Mouse (Mus musculus) kidney, adult 9 months (tissue): ENCODE measurements around the gene Plxnd1.

Source experiments
- DNase-seq: peaks from one replicate; pipeline ENCODE4 v3.0.0; 2022

Plxnd1 gene

DNA sequence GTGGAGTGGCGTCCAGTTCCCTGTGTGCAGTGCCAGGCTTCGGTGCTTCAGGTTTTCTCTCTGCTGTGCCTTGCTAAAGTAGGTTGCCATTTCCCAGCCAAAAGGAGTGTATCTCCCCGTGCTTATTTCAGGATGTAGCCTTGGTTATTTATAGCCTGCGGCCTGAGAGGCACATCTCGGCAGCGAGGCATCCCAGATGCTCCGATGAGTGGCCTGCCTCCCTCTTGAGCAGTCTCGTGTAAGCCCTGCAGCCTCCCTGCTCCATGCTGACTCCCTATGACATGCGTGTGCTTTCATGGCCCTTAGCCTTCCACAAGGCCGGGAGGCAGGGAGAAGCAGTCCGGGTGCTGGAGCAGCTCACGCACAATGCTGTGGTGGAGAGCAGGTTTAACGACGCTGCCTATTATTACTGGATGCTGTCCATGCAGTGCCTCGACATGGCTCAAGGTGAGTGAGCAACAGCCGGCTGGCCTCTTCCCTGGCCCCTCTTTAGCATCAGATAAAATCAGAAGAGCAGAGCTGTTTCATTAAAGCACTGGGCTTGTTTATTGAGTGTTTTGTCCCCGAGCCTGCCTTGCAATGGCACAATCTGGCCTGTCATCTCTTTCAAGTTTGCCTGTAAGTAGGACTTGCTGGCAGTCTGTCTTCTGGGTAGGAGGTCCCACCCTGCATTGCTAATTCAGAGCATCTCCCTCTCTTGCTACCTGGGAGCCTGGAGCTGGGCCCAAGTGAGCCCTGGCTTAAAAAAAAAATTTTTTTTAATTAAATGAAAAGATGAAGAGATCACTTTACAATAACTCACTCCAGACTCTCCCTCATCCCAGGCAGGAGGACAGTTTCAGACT lies 79.0 kb downstream of the Plxnd1 start:
- DNase-seq = no peak

DNA sequence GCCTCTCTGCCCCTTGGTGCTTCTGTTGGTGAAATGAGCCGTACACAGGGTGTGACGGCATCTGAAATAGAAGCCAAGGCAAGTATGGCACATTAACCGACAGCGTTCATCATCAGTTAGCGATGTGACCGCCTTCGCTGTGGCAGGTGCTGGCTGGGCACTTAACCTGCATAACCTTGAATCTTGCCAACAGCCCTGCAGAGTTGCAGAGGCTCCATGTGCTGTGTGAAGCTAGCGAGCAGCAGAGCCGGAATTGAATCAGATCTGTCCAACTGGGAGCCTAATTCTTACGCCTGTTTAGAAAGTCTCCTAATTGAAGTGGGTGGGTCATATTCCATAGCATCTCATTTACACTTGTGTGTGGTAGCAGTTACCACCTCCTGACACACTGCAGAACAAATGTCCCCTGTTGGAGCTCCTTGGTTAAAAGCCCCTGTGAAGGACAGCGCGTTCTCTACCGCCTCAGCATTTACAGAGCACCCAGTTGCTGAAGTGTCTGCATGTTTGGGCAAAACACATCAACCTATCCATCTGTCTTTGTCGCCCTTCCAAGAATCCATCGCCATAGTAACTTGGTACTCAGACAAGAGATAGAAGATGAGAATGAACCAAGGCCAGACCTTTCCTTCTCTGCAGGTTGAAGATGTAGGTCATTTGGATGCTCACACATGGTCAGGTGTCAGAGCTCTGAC lies 80.1 kb downstream of the Plxnd1 start:
- DNase-seq = no peak

DNA sequence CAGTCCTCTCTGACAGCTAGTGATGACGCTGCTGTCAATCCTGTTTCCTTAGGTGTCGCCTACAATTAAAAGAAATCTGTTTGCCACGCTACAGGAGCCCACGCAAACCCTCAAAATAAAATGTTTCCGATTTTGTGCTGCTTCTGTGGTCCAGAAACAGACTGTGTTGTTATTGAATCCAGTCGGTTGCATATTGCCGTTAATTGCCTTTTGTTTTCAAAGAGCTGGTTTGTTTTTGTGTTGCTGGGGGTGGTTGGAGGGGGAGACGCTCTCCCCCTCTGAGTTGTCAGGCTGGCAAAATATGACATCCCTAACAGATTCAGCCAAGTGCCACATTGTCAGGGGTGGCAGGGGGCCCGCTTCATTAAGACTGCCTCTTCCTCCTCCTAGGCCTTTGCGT lies 81.3 kb downstream of the Plxnd1 start:
- DNase-seq = no peak

DNA sequence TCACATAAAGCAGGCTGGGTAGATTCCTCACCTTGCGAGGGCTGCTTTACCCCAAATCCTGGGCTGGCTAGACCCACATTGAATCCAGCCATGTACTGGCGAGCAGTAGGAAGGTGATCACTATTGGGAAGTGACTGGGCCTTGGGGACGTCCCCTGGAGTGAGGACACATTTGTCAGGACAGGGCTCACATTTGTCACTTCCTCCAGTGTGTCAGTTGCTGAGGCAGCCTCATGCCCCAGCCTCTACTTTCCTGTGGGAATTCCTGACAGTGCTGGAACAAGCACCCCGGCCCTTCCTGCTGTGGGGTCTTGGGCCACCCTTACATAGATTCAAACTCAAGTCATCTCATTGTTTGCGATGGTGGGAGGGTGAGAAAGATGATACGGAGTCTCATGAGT lies 83.0 kb downstream of the Plxnd1 start:
- DNase-seq = peak; percentile 53

DNA sequence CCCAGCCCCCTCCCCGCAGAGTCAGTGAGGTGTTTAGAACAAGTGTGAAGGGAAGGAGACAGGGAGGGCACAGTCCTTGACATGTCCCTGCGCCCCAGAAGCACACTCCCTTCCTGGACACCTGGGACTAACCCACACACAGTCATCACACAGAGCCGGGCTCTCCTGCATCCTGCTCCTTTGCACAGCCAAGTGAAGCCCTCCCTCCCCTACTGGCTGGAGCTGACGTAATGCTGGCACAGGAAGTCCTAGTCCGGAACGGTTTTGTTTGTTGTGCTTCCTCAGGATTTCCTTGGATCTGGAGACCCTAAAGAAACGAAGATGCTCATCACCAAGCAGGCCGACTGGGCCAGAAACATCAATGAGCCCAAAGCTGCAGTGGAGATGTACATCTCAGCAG lies 84.9 kb downstream of the Plxnd1 start:
- DNase-seq = peak; percentile 82

DNA sequence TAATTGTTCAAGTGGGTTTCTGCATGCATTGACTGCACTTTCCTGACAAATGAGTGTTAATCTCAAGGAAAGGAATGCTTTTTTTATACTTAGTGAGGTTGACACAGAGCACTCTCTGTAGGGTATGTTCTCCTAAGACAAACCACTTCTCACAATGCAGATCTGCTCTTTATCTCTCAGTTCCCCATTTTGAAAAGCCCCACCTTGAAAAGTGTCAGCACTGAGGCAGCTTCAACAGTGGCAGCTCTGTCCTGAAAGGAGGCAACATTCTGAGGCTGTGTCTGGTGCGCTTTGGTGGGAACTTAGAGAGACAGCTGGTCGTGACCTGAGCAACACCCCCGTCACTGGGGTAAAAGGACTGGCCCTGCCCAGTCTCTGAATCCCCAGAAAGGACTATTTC lies 85.8 kb downstream of the Plxnd1 start:
- DNase-seq = no peak

DNA sequence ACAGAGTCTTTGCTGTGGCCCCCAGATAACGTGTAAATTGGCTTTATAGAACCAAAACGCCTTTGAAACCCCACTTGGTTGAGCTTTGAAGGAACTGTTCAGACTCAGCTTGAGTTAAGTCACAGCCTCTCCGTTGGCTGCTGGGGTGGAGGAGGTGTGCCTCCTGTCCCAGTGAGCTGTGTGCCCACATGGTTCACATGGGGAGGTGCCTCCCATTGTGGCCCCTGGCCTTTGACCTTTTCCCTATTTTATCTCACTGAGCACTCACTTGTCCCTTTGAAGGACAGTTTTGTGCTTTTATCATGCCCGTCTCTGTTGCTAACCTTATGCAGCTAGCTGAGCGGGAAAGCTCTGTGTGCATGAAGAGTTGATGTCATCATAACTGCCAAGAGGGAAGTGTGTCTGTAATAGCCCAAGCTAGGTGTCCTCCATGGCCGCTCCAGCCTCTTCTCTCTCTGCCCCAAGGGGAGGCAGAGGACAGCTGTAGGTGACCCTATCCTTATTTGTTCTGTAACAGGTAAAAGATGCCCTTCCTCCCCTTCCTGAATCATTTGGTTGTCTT lies 86.3 kb downstream of the Plxnd1 start:
- no peak for DNase-seq

DNA sequence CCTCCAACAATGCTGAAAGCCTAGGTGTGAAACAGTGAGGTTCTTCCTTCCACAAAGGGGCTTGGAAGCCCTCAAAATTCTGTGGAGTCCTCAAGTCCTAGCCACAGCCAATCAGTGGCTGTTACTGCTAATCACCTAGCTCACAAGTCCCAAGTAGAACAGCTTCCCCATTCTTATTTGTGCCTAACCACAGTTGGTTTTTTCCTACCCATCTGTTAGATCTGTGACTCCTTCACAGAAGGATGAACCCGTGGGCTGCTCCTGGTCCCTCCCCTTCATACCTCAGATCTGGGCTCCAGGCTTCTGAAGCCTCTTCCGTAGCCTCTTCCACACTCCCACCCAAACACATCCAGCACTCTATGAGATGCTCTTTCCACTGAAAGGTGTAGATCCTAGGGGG lies 87.9 kb downstream of the Plxnd1 start:
- DNase-seq = no peak

DNA sequence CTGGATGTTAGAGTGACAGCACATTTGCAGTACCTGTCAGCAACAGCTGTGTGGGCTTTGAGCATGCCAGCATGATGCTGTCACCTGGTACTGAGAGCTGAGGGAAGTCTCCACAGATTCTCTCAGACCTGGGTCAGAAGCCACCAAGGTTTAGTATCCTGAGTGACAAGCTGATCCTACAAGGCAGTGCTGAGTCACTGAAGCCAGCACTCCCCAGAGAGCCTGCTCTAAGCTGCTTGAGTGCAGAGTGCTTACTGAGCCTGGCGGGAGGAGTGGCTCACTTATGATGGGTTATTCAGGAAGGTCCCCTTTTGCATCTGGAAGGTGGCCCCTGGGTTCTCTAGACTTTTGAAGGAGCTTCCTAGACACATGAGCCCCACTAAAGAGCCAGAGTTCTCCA lies 88.3 kb downstream of the Plxnd1 start:
- no peak for DNase-seq

DNA sequence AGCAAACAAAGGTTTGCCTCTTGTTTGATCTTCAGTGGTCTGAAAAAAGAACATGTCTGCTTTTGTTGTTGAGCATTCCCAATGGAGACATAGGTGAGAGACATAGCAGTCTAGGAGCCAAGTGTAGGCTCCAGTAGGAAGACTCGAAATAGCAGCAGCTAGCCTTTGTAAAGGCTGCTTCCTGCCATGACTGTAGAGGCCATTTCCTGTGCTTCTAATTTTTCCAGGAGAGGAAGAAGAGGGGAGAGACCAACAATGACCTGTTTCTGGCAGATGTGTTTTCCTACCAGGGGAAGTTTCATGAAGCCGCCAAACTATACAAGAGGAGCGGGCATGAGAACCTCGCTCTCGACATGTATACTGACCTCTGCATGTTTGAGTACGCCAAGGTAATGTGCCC lies 89.2 kb downstream of the Plxnd1 start:
- DNase-seq = peak; percentile 54
